In genomic region chr17:8621105-8621504, GRCm38 (mm10) we compare ENCODE assay signal across 21 mouse cellular contexts. TPM values are rescaled to one million over a fixed set of nuclear protein-coding genes. Genes with fewer than 3 reads are reported as not detected.
DNase-seq lines count a peak whose midpoint lies in the region; ATAC-seq and TF ChIP-seq lines count a peak whose summit lies in the region.
"Had no signal": no experiment of that assay in that cellular context is flagged by ENCODE, and none has a peak within 500 bp of the region (broad histone marks: within the 10 kb centered on the region; RNA-seq: fewer than 3 reads in every experiment).

No protein-coding gene starts in this region.

- 0 out of 2 replicates have a peak, but pooled peaks cover 4% of the 10 kb centered on the region for H3K4me1 ChIP-seq in kidney, postnatal 0 days (replicated peaks; ENCODE audit: insufficient read depth, low read length)
- H3K4me1 ChIP-seq in midbrain, embryonic 10.5 days, result peaks cover 8% of the 10 kb centered on the region

- intact Hi-C loops in gastrocnemius, postnatal 14 days (cut with DNase I; ENCODE audit: low total_unique reads), result no loop called here

- no peak overlapping the region for H3K4me3 ChIP-seq in kidney, postnatal 0 days (replicated peaks; ENCODE audit: low read depth, low read length)
- no peak overlapping the region for H3K4me3 ChIP-seq in midbrain, embryonic 10.5 days
- H3K4me3 ChIP-seq: midbrain, embryonic 13.5 days had no signal

- H3K9ac ChIP-seq in kidney, postnatal 0 days (ENCODE audit: low read depth, low read length), result no peak overlapping the region
- H3K9ac ChIP-seq: liver, postnatal 0 days; midbrain, embryonic 13.5 days had no signal

- DNase-seq in kidney, postnatal 0 days (ENCODE audit: low spot score), result peak; percentile 40
- no peak for DNase-seq in kidney, adult 8-10 months
- DNase-seq in lung, postnatal 25 days (ENCODE audit: low spot score), result peak; percentile 4
- DNase-seq in lung, adult 18-20 months, result no peak
- DNase-seq in gastrocnemius, postnatal 14 days, result peak; percentile 76
- peak; percentile 17 for DNase-seq in heart, postnatal 4 days
- no peak for DNase-seq in midbrain, embryonic 10.5 days (ENCODE audit: low spot score)
- DNase-seq: kidney, postnatal 25 days; liver, postnatal 0 days; right cerebral cortex, postnatal 25 days; thymus, postnatal 14 days had no signal

- no peak for TF ChIP-seq CTCF in kidney, postnatal 0 days (IDR thresholded peaks at IDR 0.05; ENCODE audit: low read depth)

- H3K36me3 ChIP-seq in kidney, postnatal 0 days (ENCODE audit: insufficient read depth, low read length), result no peaks in the 10 kb centered on the region
- no peaks in the 10 kb centered on the region for H3K36me3 ChIP-seq in midbrain, embryonic 10.5 days
- H3K36me3 ChIP-seq: midbrain, embryonic 13.5 days had no signal

- ATAC-seq in kidney, postnatal 0 days (replicated peaks; ENCODE audit: low FRiP score, low read depth), result no peak
- no peak for ATAC-seq in megakaryocyte progenitor cell, adult 5-6 weeks (replicated peaks; ENCODE audit: poor library complexity)
- ATAC-seq: activated CD4-positive, CD25-positive, alpha-beta regulatory T cell, adult 4 months; liver, postnatal 0 days; midbrain, embryonic 13.5 days had no signal

- no peak overlapping the region for H3K27ac ChIP-seq in kidney, postnatal 0 days
- no peak overlapping the region for H3K27ac ChIP-seq in midbrain, embryonic 10.5 days (replicated peaks)
- H3K27ac ChIP-seq: midbrain, embryonic 13.5 days had no signal

- no peaks in the 10 kb centered on the region for H3K9me3 ChIP-seq in kidney, postnatal 0 days (replicated peaks; ENCODE audit: low read length)
- H3K9me3 ChIP-seq in midbrain, embryonic 10.5 days (replicated peaks), result no peaks in the 10 kb centered on the region
- H3K9me3 ChIP-seq: midbrain, embryonic 13.5 days had no signal

- H3K27me3 ChIP-seq in kidney, postnatal 0 days (ENCODE audit: insufficient read depth, low read length), result no peaks in the 10 kb centered on the region
- no peaks in the 10 kb centered on the region for H3K27me3 ChIP-seq in midbrain, embryonic 10.5 days (ENCODE audit: low read depth, poor library complexity, severe bottlenecking)
- H3K27me3 ChIP-seq: midbrain, embryonic 13.5 days had no signal

- WGBS in kidney, postnatal 0 days, result 41% methylated on average over 2 of the region's 2 CpGs
- 84% methylated on average over 2 of the region's 2 CpGs for WGBS in midbrain, embryonic 10.5 days

- H3K4me2 ChIP-seq in kidney, postnatal 0 days (ENCODE audit: low read length), result no peak overlapping the region
- H3K4me2 ChIP-seq: midbrain, embryonic 13.5 days had no signal

RNA-seq across cellular contexts. Expression of gene Gm17087, which starts 54.4 kb away (rescaled TPM):
- polyA plus RNA-seq in kidney, postnatal 0 days (2015; fragmentation: Nextera tagmentation; extraction: Ambion mirVana), result 0.13 TPM in 1 of 2 replicates, not detected in the other
- total RNA-seq in gastrocnemius, postnatal 14 days (2021), result not detected
- not detected for total RNA-seq in heart, postnatal 4 days (2021)
- not detected in 2 replicates for total RNA-seq in megakaryocyte progenitor cell, adult 5-6 weeks (2015)
- not detected in 2 replicates for total RNA-seq in megakaryocyte progenitor cell, adult 5-6 weeks (2017)
- polyA plus RNA-seq in midbrain, embryonic 10.5 days (2016; fragmentation: Nextera tagmentation; extraction: Ambion mirVana), result not detected in 2 replicates
- total RNA-seq: adrenal gland, postnatal 4 days; gastrocnemius, adult 8-10 months; left cerebral cortex, adult 18-20 months had no signal
- polyA plus RNA-seq: embryonic facial prominence, embryonic 14.5 days; forebrain, embryonic 11.5 days; heart, postnatal 0 days; limb, embryonic 14.5 days; liver, postnatal 0 days; midbrain, embryonic 13.5 days had no signal

Comparison
In these comparisons a context has a peak if more than half of its experiments do, and no peak if none do; other contexts are left out.
1. DNase-seq: peak in kidney, postnatal 0 days (single experiment), lung, postnatal 25 days (single experiment), gastrocnemius, postnatal 14 days (single experiment) and heart, postnatal 4 days (single experiment); none in kidney, adult 8-10 months (0 of 2), lung, adult 18-20 months (0 of 2) and midbrain, embryonic 10.5 days (single experiment).